Mouse (Mus musculus) lung, postnatal 4 days (tissue): ENCODE measurements around the gene Cdh4.

ENCODE experiments used
- DNase-seq, 2 experiments: peaks; one replicate each; pipeline ENCODE4 v3.0.0; 2021

Gene Cdh4

DNA sequence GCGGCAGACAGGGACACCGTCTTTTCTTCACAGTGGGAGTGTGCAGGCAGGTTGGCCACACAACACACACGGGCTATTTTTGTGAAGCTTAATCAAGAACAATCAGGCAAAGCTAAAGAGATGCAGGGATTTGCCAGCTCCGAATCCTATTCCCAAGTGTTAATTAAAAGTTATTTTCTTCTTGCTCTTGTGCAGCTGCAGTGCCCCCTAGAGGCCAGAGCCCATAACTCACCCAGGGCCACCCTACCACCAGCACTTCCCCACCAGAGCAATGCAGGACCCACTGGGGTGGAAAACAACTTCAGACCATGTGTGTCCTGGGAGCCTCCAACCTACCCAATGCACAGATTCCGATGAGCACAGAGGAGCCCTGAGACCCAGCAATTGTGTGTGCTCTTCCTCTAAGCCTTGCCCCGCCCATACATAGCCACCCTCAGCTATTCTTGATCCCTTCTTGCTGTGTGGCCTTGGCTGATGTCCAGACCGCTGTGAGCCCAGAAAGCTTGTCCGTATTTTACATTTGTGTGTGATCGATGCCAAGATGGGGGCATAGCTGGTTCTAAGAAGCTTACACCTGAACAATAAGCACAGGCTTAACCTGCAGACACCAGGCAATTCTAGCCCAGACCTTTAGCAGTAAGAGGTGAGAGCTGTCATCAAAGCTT, 435.5 kb downstream of the Cdh4 start:
- peak in 1 of 2 experiments; percentile 28 for DNase-seq

DNA sequence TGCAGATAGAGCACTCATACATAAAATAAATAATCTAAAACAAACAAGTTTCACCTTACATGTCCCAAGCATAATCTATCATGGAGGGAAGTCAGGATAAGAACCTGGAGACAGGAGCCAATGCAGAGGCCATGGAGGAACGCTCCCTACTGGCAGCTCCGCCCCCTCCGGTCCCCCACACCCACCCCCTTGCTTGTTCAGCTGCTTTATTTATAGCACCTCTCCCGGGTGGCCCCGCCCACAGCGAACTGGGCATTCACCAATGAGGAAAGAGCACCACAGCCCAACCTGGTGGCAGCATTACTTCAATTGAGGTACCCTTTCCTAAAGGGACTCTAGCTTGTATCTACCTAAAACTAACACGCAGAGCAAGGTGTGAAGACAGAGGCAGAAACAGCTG, 442.3 kb downstream of the Cdh4 start:
- no peak for DNase-seq

DNA sequence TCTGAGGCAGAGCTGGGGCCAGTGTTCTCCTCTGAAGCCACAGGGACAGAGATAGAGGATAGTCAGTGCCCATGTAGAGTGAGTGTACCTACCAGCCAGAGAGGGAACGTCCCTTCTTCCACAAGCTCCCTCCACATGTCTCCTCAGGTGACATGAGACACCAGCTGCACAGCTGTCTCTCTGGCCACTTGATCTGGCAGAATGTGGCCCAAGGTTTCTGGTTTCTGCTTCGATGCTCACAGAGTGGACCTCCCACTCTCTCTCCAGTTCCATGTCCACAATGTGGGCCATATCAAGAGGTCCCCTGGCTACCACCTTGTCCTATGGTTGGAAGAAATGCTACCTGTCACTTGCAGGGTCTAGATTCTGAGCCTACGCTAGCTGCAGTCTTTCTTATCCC, 448.8 kb downstream of the Cdh4 start:
- no peak for DNase-seq

DNA sequence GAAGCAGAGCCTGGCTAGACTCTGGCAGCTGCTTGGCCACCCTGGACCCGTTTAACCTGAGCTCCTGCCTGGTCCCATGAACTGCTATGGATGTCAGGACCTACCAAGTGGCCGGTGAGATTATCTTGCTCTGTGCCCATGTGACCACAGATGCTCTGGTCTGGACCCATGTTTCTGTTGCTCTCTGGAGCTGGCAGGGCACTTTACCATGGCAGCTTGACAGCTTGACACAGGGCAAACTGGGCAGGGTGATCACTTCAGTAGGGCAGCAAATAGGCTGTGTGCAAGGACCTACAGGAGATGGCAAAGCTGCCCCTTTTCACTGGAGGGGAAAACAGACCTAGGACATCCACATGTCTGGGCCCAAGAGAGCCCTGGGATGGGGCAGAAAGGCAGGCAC, 454.7 kb downstream of the Cdh4 start:
- DNase-seq, result no peak

GRCm38 (mm10) chr2:179912911-179913310, 470.7 kb downstream of the Cdh4 start:
- DNase-seq, result no peak

DNA sequence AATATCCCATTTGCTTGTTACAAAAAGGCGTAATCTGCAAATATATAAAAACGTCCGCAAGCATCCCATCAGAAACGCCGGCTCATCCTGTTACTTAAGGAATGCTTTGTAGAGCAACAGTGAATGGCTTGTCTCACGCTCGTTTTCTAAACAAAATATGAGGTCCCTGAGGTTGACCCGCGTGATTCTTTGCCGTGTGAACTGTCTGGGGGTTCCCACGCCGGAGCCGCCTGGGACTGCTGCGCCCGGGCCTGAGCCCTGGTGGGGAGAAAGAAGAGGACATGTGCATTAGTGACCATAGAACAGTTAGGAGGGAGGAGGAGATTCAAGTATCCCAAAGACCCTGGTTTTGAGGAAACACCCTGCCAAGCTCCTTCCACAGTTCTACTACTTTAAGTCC, 471.1 kb downstream of the Cdh4 start:
- DNase-seq, result no peak

GRCm38 (mm10) chr2:179914246-179914645, 472.0 kb downstream of the Cdh4 start:
- no peak for DNase-seq

GRCm38 (mm10) chr2:179916877-179917673, 474.8 kb downstream of the Cdh4 start:
- peak; percentile 61 to 81 for DNase-seq

DNA sequence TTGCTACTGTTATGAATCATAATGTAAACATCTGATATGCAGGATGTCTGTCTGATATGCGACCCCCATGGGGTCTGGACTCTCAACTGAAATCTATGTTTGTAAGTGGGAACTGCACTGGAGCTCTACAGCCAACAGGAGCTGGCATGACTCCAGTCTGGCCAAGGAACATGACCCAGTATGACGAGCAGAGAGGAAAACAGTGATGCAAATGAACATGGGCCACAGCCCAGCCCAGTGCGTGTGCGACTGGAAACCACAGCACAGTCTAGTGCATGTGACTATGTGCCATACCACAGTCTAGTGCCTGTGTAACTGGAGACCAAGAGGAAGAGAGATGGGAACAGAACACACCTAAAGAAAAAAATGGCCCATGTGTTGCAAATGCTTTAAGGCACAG, 477.8 kb downstream of the Cdh4 start:
- peak; percentile 31 to 45 for DNase-seq

GRCm38 (mm10) chr2:179921021-179921653, 478.9 kb downstream of the Cdh4 start:
- no peak for DNase-seq

DNA sequence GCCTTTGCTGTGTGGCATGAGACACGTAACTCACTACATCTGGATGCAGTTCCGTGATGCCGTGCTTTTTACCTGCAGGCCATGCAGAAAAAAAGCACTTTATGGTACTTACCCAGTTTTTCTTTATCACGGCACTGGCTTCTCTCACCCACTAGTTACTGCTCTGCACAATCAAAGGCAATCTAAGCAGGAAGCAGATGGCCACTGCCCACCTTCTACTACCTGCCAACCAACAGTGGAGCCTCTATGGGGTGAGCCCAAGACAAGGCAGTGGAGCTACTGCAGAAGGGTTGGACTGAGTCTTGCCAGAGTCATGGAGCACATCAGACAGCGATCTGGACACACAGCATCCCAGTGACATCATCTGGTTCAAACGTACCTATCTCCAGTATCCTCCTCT, 481.8 kb downstream of the Cdh4 start:
- DNase-seq, result no peak

GRCm38 (mm10) chr2:179929166-179929565, 486.9 kb downstream of the Cdh4 start:
- no peak for DNase-seq

DNA sequence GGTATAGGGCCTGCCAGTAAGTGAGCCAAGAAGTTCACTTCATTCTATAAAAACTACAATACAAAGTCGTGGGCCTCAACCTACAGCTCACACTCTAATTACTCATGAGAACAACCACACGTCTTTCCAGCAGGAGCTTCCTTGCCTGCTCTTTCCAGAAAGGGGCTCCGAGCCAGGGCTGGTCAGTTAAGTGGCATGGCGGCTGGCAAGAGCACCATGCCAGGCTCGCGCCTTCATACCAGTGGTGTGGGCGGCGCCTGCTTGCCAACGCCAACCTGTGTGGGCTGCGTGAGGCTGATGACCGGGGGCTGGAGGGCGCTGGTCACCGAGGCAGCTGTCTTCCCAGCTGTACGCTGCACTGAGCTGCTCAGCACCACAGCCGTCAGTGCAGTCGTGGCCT, 489.5 kb downstream of the Cdh4 start:
- no peak for DNase-seq

DNA sequence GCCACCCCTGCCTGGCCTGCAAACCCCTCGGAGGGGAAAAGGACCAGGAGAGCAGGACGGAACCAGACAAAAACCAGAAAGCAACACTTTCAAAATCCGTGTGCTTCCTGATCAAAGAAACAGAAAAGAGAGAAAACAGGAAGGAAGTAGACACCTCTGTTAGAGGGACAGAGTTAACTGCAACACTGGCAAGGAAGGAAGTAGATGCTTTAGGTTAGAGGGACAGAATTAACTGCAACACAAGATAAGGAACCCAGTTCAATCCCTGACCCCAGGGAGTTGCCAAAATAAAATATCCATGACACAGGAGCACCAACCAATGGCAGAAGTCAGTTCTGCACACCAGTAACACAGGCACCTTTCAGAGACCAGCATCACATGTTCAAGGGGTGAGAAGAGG, 491.9 kb downstream of the Cdh4 start:
- DNase-seq, result no peak

- no peak for DNase-seq
Observed at GRCm38 (mm10) chr2:179937091-179937490, 494.9 kb downstream of the Cdh4 start.

DNA sequence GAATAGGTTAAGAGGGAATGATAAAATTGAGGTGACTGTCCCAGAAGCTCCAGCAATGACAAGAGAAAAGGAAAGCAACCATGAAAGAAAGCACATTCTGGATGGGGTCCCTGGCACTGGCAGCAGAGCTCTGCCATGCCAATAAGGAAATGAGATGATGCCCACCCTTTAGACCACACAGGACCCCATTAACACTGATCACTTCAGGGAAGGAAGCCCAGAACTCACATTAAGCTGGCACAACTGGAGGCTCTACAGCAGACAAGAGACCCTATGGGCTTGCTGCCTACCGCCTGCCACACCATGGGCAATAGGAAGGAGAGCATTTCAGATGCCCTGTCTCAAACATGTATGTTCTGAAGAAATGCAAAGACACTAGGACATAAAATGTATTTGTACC, 499.5 kb downstream of the Cdh4 start:
- DNase-seq, result no peak

DNA sequence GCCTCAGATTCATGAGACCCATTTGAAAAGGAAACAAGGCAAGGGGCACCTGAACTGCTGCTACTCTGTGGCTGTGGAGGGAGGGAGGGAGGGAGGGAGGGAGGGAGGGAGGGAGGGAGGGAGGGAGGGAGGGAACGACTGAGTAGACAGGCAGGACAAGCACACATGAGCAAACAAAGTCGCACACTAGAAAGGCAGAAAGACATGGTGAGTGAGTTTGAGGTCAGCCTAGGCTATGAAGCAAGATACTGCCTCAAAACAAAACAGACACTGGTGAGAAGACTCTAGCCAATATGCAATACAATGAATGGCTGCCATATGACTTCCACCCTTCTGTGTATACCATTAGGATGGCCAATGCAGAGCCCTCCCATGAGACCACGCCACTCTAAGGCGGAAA, 502.8 kb downstream of the Cdh4 start:
- no peak for DNase-seq

GRCm38 (mm10) chr2:179946496-179946895, 504.3 kb downstream of the Cdh4 start:
- no peak for DNase-seq

DNA sequence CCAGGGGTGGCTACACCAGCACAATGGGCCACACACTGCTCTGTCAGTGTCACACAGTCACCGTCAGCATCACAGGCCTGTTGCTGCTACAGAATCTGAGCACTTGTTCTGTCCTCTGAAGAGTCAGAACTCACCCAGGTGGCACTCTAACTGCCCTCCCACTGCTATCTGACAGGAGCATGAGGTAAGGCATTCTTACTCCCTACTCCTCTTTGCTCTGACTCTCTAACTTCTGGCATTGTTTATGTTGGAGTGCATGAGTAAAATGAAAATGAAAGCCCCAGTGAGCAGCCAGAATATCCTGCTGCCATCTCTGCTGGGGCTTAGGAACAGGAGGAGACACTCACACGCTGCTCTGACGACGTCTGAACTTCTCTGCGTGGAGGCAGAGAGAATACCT, 505.4 kb downstream of the Cdh4 start:
- no peak for DNase-seq

GRCm38 (mm10) chr2:179948820-179949219, 506.6 kb downstream of the Cdh4 start:
- no peak for DNase-seq
